Mouse (Mus musculus) frontal cortex, adult (tissue): ENCODE data around the gene Gm16440.
"Not testable (repeated sequence)": the region's sequence is repeated elsewhere in the genome, so short reads cannot be mapped to it uniquely, and the experiment has no call there.

ENCODE experiments used
- ATAC-seq: cut with Nextera tagmentation; 2 replicates; pipeline ENCODE4 v1.9.2; 2017; ENCODE audit warnings: mild to moderate bottlenecking, moderate library complexity, mixed read lengths; ENCODE audit not compliant: low TSS enrichment

Gene Gm16440

DNA sequence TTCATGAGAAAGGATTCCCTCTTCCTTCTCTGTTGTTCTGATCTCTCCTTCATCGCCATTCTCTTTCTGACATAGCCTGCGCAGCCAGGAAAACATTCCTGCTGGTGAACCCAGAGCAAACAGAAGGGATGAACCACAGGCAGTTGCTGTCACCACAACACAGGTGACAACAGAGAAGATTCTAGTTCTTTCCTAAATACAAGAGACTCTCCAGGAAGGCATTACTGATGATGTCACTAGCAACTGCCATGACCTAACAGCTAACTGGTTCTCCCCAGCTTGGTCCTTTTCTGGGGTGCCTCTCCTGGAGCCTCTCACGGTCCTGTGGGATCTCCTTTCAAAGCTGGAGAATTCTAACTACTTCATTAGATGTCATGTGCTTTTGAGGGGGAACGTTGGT, at the start of gene Gm16440:
TSS of gene Gm16440 (minus strand) at position 101 of the 400 bp plus-strand sequence.
- not testable (repeated sequence) for ATAC-seq

GRCm38 (mm10) chr14:6426766-6427165, 36.6 kb upstream of the Gm16440 start:
- ATAC-seq, result not testable (repeated sequence)

DNA sequence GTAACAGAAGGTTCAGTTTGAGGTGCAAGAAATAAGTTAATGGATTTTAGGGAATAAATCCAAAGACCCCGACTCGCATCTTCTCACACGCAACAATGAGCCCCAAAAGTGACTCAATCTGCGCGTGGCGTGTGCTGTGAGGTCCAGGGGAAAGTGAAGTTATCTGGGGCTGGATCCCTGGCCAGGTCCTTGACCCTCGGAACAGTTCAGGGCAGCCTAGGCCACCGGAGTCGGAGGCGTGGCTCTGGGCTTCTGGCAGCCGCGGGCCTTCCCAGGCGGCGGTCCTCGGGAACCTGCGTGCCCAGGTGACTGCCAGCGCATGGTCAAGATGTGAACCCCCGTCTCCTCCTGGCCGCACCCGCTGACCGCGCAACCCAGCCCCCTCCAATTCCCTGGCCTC, 36.2 kb upstream of the Gm16440 start:
- ATAC-seq, result not testable (repeated sequence)

DNA sequence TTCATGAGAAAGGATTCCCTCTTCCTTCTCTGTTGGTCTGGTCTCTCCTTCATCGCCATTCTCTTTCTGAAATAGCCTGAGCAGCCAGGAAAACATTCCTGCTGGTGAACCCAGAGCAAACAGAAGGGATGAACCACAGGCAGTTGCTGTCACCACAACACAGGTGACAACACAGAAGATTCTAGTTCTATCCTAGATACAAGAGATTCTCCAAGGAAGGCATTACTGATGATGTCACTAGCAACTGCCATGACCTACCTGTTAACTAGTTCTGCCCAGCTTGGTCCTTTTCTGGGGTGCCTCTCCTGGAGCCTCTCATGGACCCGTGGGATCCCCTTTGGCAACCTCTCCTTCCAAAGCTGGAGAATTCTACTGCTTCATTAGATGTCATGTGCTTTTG, 22.3 kb upstream of the Gm16440 start, which contains the start of gene Gm3591:
TSS of gene Gm3591 (minus strand) at position 101 of the 400 bp plus-strand sequence.
- not testable (repeated sequence) for ATAC-seq

DNA sequence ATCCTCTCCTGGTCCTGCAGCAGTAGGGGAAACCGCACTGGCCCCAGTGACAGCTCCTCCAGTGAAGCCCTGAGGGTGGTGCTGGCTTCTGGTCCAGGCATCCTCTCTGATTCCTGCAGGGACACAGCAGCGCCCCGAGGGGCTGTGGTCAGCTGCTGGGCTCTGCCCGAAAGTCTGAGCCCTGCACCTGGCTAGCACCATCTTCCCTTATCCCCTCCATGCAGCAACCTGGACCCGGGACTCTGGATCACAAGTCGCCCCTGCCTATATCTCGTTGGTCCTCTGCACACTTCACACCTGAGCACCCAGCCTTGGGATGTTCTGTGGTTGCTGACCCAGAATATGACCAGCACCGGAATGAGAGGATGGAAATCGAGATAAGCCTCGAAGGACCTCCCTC, 46.5 kb downstream of the Gm16440 start, which contains the start of gene Gm3618:
TSS of gene Gm3618 (minus strand) at position 101 of the 400 bp plus-strand sequence.
- not testable (repeated sequence) for ATAC-seq
